Mouse (Mus musculus) hindbrain, embryonic 15.5 days (tissue): ENCODE data around the gene Ppp6r3. TPM values are rescaled to one million over a fixed set of nuclear protein-coding genes. Genes with fewer than 3 reads are reported as not detected.

Experiments used
- ATAC-seq: fragments of 200-750 bp; cut with Nextera tagmentation; 2 replicates; pipeline ENCODE4 v1.8.0; 2017; ENCODE audit warnings: low read depth, moderate number of reproducible peaks, moderate TSS enrichment; ENCODE audit not compliant: low FRiP score
- H3K27ac ChIP-seq: fragments of 300-500 bp; sonication (generic); replicated peaks from 2 replicates; pipeline ENCODE4 v1.5.1; 2015; ENCODE audit warnings: mild to moderate bottlenecking, inconsistent platforms
- H3K27me3 ChIP-seq: fragments of 300-500 bp; sonication (generic); 2 replicates; pipeline ENCODE4 v1.6.1; 2015; ENCODE audit warnings: control low read depth, inconsistent platforms
- H3K36me3 ChIP-seq: fragments of 300-500 bp; sonication (generic); 2 replicates; pipeline ENCODE4 v1.6.1; 2015; ENCODE audit warnings: control low read depth, inconsistent platforms
- H3K4me1 ChIP-seq: fragments of 300-500 bp; sonication (generic); replicated peaks from 2 replicates; pipeline ENCODE4 v1.6.1; 2015; ENCODE audit warnings: control low read depth, inconsistent platforms
- H3K4me2 ChIP-seq: fragments of 300-500 bp; sonication (generic); 2 replicates; pipeline ENCODE4 v1.6.1; 2015; ENCODE audit warnings: moderate library complexity, mild to moderate bottlenecking, inconsistent platforms
- H3K4me3 ChIP-seq: fragments of 300-500 bp; sonication (generic); 2 replicates; pipeline ENCODE4 v1.5.1; 2015; ENCODE audit warnings: mild to moderate bottlenecking, inconsistent platforms
- H3K9ac ChIP-seq: fragments of 300-500 bp; sonication (generic); 2 replicates; pipeline ENCODE4 v1.6.1; 2015; ENCODE audit warnings: inconsistent platforms
- H3K9me3 ChIP-seq: fragments of 300-500 bp; sonication (generic); 2 replicates; pipeline ENCODE4 v1.6.1; 2016; ENCODE audit warnings: control low read depth, inconsistent platforms
- WGBS: fragments of 180-500 bp; shearing (Covaris S2); methylation state at CpG from one replicate; pipeline ENCODE4 v1.1.7; 2015; 5-methylcytosine and 5-hydroxymethylcytosine counted together
- polyA plus RNA-seq: library from polyadenylated mRNA; unstranded; fragments of >200 nt; fragmentation: Nextera tagmentation; extraction: Ambion mirVana; gene quantifications from 2 replicates; pipeline ENCODE4 v1.2.1, GENCODE M21; 2015

Ppp6r3 gene
- 56.4 and 56.7 TPM in 2 replicates for polyA plus RNA-seq

GRCm38 (mm10) chr19:3575632-3576384 lies at the start of gene Ppp6r3:
TSS of gene Ppp6r3 (minus strand) at chr19:3575749.
- Histone ChIP-seq H3K36me3 (no peaks in the 10 kb centered on the region), H3K9me3 (no peaks in the 10 kb centered on the region), H3K4me3 (peak within 1 kb of the TSS; percentile 74), H3K4me1 (peaks cover 27% of the 10 kb centered on the region), H3K27me3 (no peaks in the 10 kb centered on the region), H3K4me2 (peak within 1 kb of the TSS; percentile 64), H3K27ac (peak within 1 kb of the TSS; percentile 96), H3K9ac (peak within 1 kb of the TSS; percentile 78)
- under 1% methylated on average over 50 of the region's 51 CpGs for WGBS
- peak; percentile 97 for ATAC-seq

DNA sequence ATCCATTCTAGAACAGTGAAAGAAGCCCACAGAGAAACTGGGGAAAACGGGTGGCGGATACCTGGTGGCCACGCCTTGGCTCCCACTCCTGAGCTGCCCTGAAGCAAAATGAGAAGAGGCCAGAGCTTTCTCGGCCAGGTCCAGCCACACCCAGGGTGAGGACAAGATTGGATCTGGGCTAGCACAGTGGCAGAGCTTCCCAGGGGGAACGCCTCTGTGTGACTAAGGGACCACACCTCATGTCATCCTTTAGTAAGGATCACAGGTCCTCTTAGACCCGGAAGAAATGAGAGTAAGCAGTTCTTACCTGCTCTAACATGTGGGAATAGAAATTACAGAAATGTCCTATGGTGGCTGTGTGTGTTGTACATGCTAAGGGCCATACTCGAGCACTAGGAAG lies 49.6 kb upstream of the Ppp6r3 start:
- Histone ChIP-seq H3K36me3 (peaks cover under 1% of the 10 kb centered on the region; the same call in 1 of the 2 replicates), H3K4me3 (no peak overlapping the region), H3K9ac (no peak overlapping the region), H3K4me1 (no peaks in the 10 kb centered on the region), H3K9me3 (no peaks in the 10 kb centered on the region), H3K27me3 (no peaks in the 10 kb centered on the region), H3K27ac (no peak overlapping the region), H3K4me2 (no peak overlapping the region)
- 95% methylated on average over 7 of the region's 7 CpGs for WGBS
- no peak for ATAC-seq

- no peak overlapping the region for H3K9ac ChIP-seq
- 63% methylated on average over 5 of the region's 5 CpGs for WGBS
- H3K9me3 ChIP-seq, result no peaks in the 10 kb centered on the region
- H3K4me3 ChIP-seq, result no peak overlapping the region
- H3K4me1 ChIP-seq, result no peaks in the 10 kb centered on the region
- ATAC-seq, result 0 out of 2 replicates have a peak, but pooled peaks have one; percentile 30
- peaks cover 8% of the 10 kb centered on the region for H3K36me3 ChIP-seq
- no peak overlapping the region for H3K27ac ChIP-seq
- no peaks in the 10 kb centered on the region for H3K27me3 ChIP-seq
- no peak overlapping the region for H3K4me2 ChIP-seq
Measured at GRCm38 (mm10) chr19:3623824-3624223, 48.3 kb upstream of the Ppp6r3 start.

- H3K4me3 ChIP-seq, result no peak overlapping the region
- no peak for ATAC-seq
- H3K9ac ChIP-seq, result no peak overlapping the region
- H3K27me3 ChIP-seq, result no peaks in the 10 kb centered on the region
- H3K4me2 ChIP-seq, result no peak overlapping the region
- peaks cover 8% of the 10 kb centered on the region for H3K36me3 ChIP-seq
- no peaks in the 10 kb centered on the region for H3K4me1 ChIP-seq
- no peaks in the 10 kb centered on the region for H3K9me3 ChIP-seq
- WGBS, result 96% methylated on average over 4 of the region's 4 CpGs
- H3K27ac ChIP-seq, result no peak overlapping the region
Measured at GRCm38 (mm10) chr19:3623294-3623693, 47.7 kb upstream of the Ppp6r3 start.

DNA sequence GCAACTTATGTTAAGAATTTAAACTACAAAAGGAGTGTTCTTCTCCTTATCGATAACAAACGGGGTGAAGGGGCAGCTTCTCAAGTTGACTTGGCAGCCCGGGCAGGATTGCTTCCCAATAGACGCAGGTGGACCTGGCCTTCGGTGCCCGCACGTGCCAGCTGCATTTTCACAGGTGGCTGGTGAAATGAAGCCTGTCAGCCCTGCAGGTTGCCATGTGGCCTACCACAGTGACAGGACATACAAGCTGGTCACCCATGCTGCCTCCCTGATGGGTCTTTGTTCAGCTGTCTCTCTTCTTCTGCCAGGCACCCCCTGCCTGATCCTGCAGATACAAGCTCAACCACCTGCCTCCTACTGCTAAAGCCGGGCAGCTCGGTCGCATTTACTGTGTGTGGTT lies 45.3 kb upstream of the Ppp6r3 start:
- Histone ChIP-seq H3K9ac (no peak overlapping the region), H3K4me2 (no peak overlapping the region), H3K4me1 (no peaks in the 10 kb centered on the region), H3K4me3 (no peak overlapping the region), H3K36me3 (peaks cover 8% of the 10 kb centered on the region), H3K27me3 (no peaks in the 10 kb centered on the region), H3K27ac (no peak overlapping the region), H3K9me3 (no peaks in the 10 kb centered on the region)
- ATAC-seq, result no peak
- WGBS, result 84% methylated on average over 10 of the region's 10 CpGs

GRCm38 (mm10) chr19:3619359-3619758 lies 43.8 kb upstream of the Ppp6r3 start:
- H3K4me3 ChIP-seq, result no peak overlapping the region
- H3K4me1 ChIP-seq, result no peaks in the 10 kb centered on the region
- H3K9me3 ChIP-seq, result no peaks in the 10 kb centered on the region
- ATAC-seq, result no peak
- H3K9ac ChIP-seq, result no peak overlapping the region
- no peaks in the 10 kb centered on the region for H3K27me3 ChIP-seq
- peaks cover 8% of the 10 kb centered on the region for H3K36me3 ChIP-seq
- H3K4me2 ChIP-seq, result no peak overlapping the region
- H3K27ac ChIP-seq, result no peak overlapping the region
- 86% methylated on average over 2 of the region's 2 CpGs for WGBS

GRCm38 (mm10) chr19:3613991-3614390 lies 38.4 kb upstream of the Ppp6r3 start:
- Histone ChIP-seq H3K36me3 (no peaks in the 10 kb centered on the region; the same call in 1 of the 2 replicates), H3K27me3 (no peaks in the 10 kb centered on the region), H3K27ac (no peak overlapping the region), H3K4me1 (no peaks in the 10 kb centered on the region), H3K4me2 (no peak overlapping the region), H3K4me3 (no peak overlapping the region), H3K9ac (no peak overlapping the region), H3K9me3 (no peaks in the 10 kb centered on the region)
- 94% methylated on average over 10 of the region's 10 CpGs for WGBS
- no peak for ATAC-seq

DNA sequence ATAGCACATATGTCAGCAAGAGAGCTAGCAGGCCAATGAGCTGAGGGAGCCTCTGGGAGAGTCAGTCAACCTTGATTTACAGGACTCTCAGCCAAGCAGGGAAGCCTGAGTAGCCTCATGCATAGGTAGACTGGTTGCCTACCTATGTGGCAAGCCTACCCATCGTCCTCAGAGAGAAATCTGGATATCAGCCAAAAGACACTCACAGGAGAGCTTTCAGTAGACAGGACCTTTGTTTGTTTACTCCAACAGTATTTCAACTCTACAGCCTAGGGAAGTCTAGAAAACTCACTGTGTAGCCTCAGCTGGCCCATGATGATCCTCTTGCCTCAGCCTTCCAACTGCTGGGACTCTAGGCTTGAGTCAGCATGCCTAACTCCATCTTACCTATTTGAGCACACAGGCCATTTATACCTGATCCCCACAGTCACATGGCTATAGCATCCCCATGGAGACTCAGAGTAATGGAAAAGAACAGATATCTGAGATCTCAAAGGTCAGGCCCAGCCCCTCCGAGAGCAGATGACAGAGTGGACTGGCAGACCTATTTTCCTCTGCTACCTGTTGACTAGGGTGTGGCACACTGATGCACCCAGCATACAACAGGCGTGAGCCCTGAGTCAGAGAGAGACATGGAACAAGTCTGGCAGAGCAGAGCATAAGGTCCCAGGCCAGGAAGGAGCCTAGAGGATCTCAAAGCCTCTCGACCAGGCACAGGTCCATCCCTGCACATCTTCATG lies 37.2 kb upstream of the Ppp6r3 start:
- no peak overlapping the region for H3K4me2 ChIP-seq
- no peaks in the 10 kb centered on the region for H3K27me3 ChIP-seq
- H3K36me3 ChIP-seq, result no peaks in the 10 kb centered on the region
- WGBS, result over 99% methylated on average over 4 of the region's 4 CpGs
- no peaks in the 10 kb centered on the region for H3K9me3 ChIP-seq
- no peak for ATAC-seq
- no peak overlapping the region for H3K9ac ChIP-seq
- H3K4me1 ChIP-seq, result no peaks in the 10 kb centered on the region
- no peak overlapping the region for H3K27ac ChIP-seq
- H3K4me3 ChIP-seq, result no peak overlapping the region

DNA sequence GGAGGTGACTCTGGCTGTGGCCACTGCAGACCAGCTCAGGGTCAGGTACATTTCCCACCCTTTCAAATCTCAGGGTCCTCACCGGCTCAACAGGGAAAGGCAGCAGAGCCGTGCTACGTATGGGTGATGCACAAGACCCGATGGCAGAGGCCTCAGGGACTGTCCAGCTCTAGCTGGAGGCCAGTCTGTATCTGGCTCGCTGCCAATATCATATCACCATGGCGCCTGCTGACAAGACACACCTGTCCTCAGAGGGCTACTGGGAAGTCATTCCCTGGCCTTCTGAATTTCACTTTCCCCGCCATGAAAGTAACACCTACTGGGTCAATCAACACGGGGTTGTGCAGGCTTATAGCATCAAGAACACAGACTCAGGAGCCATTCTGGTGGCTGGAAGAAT lies 36.2 kb upstream of the Ppp6r3 start:
- no peak overlapping the region for H3K4me2 ChIP-seq
- H3K4me1 ChIP-seq, result no peaks in the 10 kb centered on the region
- H3K27ac ChIP-seq, result no peak overlapping the region
- no peaks in the 10 kb centered on the region for H3K27me3 ChIP-seq
- no peak overlapping the region for H3K4me3 ChIP-seq
- no peak overlapping the region for H3K9ac ChIP-seq
- WGBS, result 91% methylated on average over 8 of the region's 8 CpGs
- ATAC-seq, result no peak
- no peaks in the 10 kb centered on the region for H3K36me3 ChIP-seq
- no peaks in the 10 kb centered on the region for H3K9me3 ChIP-seq

GRCm38 (mm10) chr19:3610886-3611285 lies 35.3 kb upstream of the Ppp6r3 start:
- Histone ChIP-seq H3K36me3 (no peaks in the 10 kb centered on the region), H3K9me3 (no peaks in the 10 kb centered on the region), H3K9ac (no peak overlapping the region), H3K4me1 (no peaks in the 10 kb centered on the region), H3K4me2 (no peak overlapping the region), H3K4me3 (no peak overlapping the region), H3K27me3 (no peaks in the 10 kb centered on the region), H3K27ac (no peak overlapping the region)
- no peak for ATAC-seq
- 100% methylated on average over 2 of the region's 2 CpGs for WGBS

DNA sequence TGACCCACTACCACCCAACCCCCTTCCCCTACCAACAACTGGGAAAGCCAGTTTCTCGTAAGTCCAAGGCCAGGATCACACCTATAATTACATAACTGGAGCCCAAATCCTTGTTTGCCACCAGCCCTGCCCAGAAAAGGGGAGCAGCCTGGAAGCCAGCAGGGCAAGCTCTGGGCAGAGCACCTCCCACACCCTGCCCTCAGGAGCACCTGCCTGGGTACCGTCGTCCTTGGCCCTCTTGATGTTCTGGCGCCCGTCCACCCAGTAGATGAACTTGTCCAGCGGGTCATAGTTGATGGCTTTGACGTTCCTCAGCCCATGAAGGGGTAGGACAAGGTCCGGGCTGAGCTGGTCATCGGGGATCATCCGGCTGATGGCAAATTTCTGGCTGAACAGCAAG lies 34.3 kb upstream of the Ppp6r3 start:
- Histone ChIP-seq H3K9ac (no peak overlapping the region), H3K4me3 (no peak overlapping the region), H3K9me3 (no peaks in the 10 kb centered on the region), H3K27ac (no peak overlapping the region), H3K27me3 (no peaks in the 10 kb centered on the region), H3K4me2 (no peak overlapping the region), H3K36me3 (no peaks in the 10 kb centered on the region), H3K4me1 (no peaks in the 10 kb centered on the region)
- ATAC-seq, result no peak
- WGBS, result 89% methylated on average over 10 of the region's 10 CpGs

DNA sequence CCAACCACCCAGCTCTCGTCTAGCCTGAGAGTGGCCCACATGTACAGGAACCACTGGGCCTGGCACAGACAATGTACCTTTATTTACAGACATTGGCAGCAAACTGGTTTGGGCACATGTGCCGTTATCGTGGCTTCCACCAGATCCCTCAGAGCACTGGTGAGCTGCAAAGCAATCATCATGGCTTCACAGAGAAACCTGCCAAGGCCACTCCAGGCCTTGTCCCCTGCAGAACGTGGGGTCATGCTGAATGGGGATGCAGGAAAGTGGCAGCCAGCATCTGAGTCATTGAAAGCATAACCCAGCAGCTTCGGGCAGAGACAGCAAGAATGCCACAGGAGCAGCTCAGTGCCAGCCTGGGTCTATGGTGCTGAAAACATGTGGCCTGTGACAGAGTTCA lies 18.8 kb upstream of the Ppp6r3 start:
- no peak overlapping the region for H3K4me3 ChIP-seq
- no peaks in the 10 kb centered on the region for H3K27me3 ChIP-seq
- ATAC-seq, result no peak
- H3K27ac ChIP-seq, result no peak overlapping the region
- H3K4me1 ChIP-seq, result no peaks in the 10 kb centered on the region
- 96% methylated on average over 5 of the region's 5 CpGs for WGBS
- no peaks in the 10 kb centered on the region for H3K9me3 ChIP-seq
- no peak overlapping the region for H3K4me2 ChIP-seq
- no peak overlapping the region for H3K9ac ChIP-seq
- no peaks in the 10 kb centered on the region for H3K36me3 ChIP-seq
